Mouse (Mus musculus) heart, adult 2 months (tissue): Measurements from ENCODE around the gene Kcnmb2. TPM values are rescaled to one million over a fixed set of nuclear protein-coding genes. Genes with fewer than 3 reads are reported as not detected.

ENCODE experiments used
- DNase-seq, 2 experiments: peaks; one replicate each; pipeline ENCODE4 v3.0.0; 2021
- H3K27ac ChIP-seq: fragments of 200-600 bp; 2 replicates; pipeline ENCODE4 v1.8.1; 2022
- H3K27me3 ChIP-seq: fragments of 200-500 bp; 2 replicates; pipeline ENCODE4 v1.6.1; 2012; ENCODE audit warnings: mild to moderate bottlenecking, low read length, inconsistent platforms, mixed read lengths; ENCODE audit not compliant: control insufficient read depth, insufficient read depth
- H3K36me3 ChIP-seq: fragments of 200-500 bp; 2 replicates; pipeline ENCODE4 v1.6.1; 2012; ENCODE audit warnings: low read length, inconsistent platforms; ENCODE audit not compliant: control insufficient read depth, insufficient read depth
- H3K4me1 ChIP-seq: fragments of 200-500 bp; 2 replicates; pipeline ENCODE4 v1.6.1; 2011; ENCODE audit warnings: low read length; ENCODE audit not compliant: control insufficient read depth, insufficient read depth
- H3K4me3 ChIP-seq: fragments of 200-600 bp; 2 replicates; pipeline ENCODE4 v1.8.1; 2022
- H3K79me2 ChIP-seq: fragments of 200-500 bp; replicated peaks from 2 replicates; pipeline ENCODE4 v1.6.1; 2012; ENCODE audit warnings: mild to moderate bottlenecking, inconsistent platforms, low read length, moderate library complexity, mixed read lengths; ENCODE audit not compliant: control insufficient read depth, insufficient read depth
- H3K9ac ChIP-seq: fragments of 200-500 bp; 2 replicates; pipeline ENCODE4 v1.6.1; 2012; ENCODE audit warnings: low read depth, mild to moderate bottlenecking, control low read depth, inconsistent platforms, low read length, mixed read lengths
- CTCF ChIP-seq: fragments of 200-600 bp; IDR thresholded peaks from 2 replicates; pipeline ENCODE4 v1.8.1; 2022; ENCODE audit warnings: antibody characterized with exemption, mild to moderate bottlenecking, moderate library complexity
- EP300 ChIP-seq: fragments of 200-500 bp; IDR thresholded peaks from 2 replicates; pipeline ENCODE4 v1.6.1; 2011; ENCODE audit warnings: low read depth, low read length, control low read depth; ENCODE audit not compliant: insufficient read depth
- POLR2A ChIP-seq: fragments of 200-500 bp; IDR thresholded peaks from 2 replicates; pipeline ENCODE4 v1.6.1; 2011; ENCODE audit warnings: mild to moderate bottlenecking, low read depth, low read length, control low read depth; ENCODE audit not compliant: insufficient read depth
- WGBS: fragments of 180-500 bp; shearing (Covaris S2); methylation state at CpG from one replicate; pipeline ENCODE4 v1.1.7; 2018; 5-methylcytosine and 5-hydroxymethylcytosine counted together
- intact Hi-C: fragments of 180-260 bp; cut with DNase I; formaldehyde crosslinking; loops from one replicate; pipeline ENCODE4 v1.15.1; 2025
- polyA plus RNA-seq: library from polyadenylated mRNA; depleted of rRNA; stranded (reverse); fragments of >200 nt; gene quantifications from 2 replicates; pipeline ENCODE4 v1.2.3, GENCODE M21; 2012
- total RNA-seq, 2 experiments: library from RNA; stranded (reverse); gene quantifications; 2 replicates each; pipeline ENCODE4 v1.2.3; 2021

Gene Kcnmb2
- total and polyA plus RNA-seq, 3 experiments, result 0.06 TPM; not detected in 2

DNA sequence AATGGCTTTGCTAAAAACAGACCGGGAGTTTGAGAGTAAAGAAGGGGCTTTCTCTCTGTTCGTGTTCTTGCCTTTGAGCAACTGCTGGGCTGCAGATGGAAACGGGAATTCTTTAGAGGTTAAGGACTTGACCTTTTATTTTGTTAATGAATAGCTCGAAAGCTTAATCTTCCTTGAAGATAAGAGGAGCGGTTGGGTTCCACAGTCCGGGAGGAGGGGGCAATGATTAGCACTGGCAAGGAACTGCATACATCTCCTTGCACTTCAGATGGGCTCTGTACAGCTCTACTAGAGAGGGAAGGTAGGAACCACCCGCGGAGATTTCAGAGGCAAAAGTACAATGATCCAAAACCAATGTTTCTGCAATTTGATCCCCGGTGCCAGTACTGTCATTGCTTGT, 1.2 kb downstream of the Kcnmb2 start:
- Histone ChIP-seq H3K36me3 (no peaks in the 10 kb centered on the region), H3K79me2 (no peaks in the 10 kb centered on the region), H3K4me1 (no peaks in the 10 kb centered on the region; the same call in 1 of the 2 replicates), H3K27me3 (0 out of 2 replicates have a peak, but pooled peaks cover 2% of the 10 kb centered on the region), H3K4me3 (no peak overlapping the region), H3K9ac (no peak overlapping the region), H3K27ac (no peak overlapping the region)
- no peak for DNase-seq
- intact Hi-C loops, result no loop called here
- TF ChIP-seq CTCF (no peak), POLR2A (no peak), EP300 (no peak)
- 9% methylated on average over 9 of the region's 9 CpGs for WGBS

DNA sequence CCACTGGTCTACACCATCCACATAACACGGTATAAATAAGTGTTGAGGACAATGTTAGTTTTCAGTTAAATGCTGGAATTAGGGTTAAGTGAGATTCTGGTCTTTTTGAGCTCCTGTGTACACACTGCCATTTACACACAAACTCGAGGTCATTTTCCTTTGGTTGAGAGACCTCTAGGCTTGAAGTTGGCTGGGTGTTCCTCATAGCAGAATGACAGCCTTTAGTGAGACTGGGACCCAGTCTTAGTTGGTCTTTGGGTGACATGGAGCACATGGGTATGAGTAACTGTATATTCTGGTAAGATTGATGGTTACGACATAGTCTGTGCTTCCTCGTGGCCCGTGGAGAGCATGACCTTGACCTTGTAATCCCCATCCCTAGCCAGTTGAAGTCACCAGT, 1.8 kb downstream of the Kcnmb2 start:
- Histone ChIP-seq H3K36me3 (no peaks in the 10 kb centered on the region), H3K27ac (no peak overlapping the region), H3K4me3 (no peak overlapping the region), H3K4me1 (no peaks in the 10 kb centered on the region; the same call in 1 of the 2 replicates), H3K9ac (no peak overlapping the region), H3K79me2 (no peaks in the 10 kb centered on the region), H3K27me3 (0 out of 2 replicates have a peak, but pooled peaks cover 2% of the 10 kb centered on the region)
- TF ChIP-seq POLR2A (no peak), EP300 (no peak), CTCF (no peak)
- intact Hi-C loops, result no loop called here
- 48% methylated on average over 5 of the region's 5 CpGs for WGBS
- no peak for DNase-seq

DNA sequence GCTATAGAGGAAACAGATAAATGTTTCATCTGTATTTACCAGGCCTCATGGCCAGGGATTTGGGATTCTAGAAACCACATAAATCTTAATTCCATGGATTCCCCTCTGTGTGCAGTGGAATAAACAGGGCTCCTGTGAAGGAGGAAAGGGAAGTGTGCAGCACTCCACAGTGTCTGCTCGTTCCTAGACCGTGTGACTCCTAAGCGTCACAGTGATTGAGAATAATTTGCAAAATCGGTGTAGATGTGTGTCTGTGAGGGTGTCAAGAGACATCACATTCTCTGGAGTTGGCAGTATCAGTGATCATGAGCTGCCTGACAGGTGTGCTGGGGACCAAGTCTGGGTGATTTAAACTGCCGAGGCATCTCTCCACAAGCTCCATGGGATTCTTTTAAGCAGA, 8.9 kb downstream of the Kcnmb2 start:
- no peak for DNase-seq
- H3K79me2 ChIP-seq, result no peaks in the 10 kb centered on the region
- 60% methylated on average over 5 of the region's 5 CpGs for WGBS
- no peaks in the 10 kb centered on the region for H3K27me3 ChIP-seq
- no peak overlapping the region for H3K27ac ChIP-seq
- no peak overlapping the region for H3K9ac ChIP-seq
- intact Hi-C loops, result no loop called here
- TF ChIP-seq POLR2A, result no peak
- no peak for TF ChIP-seq CTCF
- no peak for TF ChIP-seq EP300
- no peak overlapping the region for H3K4me3 ChIP-seq
- no peaks in the 10 kb centered on the region for H3K4me1 ChIP-seq
- H3K36me3 ChIP-seq, result no peaks in the 10 kb centered on the region

- intact Hi-C loops, result no loop called here
- Histone ChIP-seq H3K27ac (no peak overlapping the region), H3K79me2 (no peaks in the 10 kb centered on the region), H3K4me1 (no peaks in the 10 kb centered on the region), H3K4me3 (no peak overlapping the region), H3K27me3 (no peaks in the 10 kb centered on the region), H3K36me3 (no peaks in the 10 kb centered on the region), H3K9ac (no peak overlapping the region)
- no peak for DNase-seq
- 48% methylated on average over 3 of the region's 3 CpGs for WGBS
- TF ChIP-seq EP300, result no peak
- no peak for TF ChIP-seq POLR2A
- no peak for TF ChIP-seq CTCF
Observed at GRCm38 (mm10) chr3:31911690-31912089, 9.4 kb downstream of the Kcnmb2 start.

GRCm38 (mm10) chr3:31928544-31928943, 26.2 kb downstream of the Kcnmb2 start:
- 83% methylated on average over 1 of the region's 1 CpGs for WGBS
- H3K9ac ChIP-seq, result no peak overlapping the region

GRCm38 (mm10) chr3:31934704-31935103, 32.4 kb downstream of the Kcnmb2 start:
- no peaks in the 10 kb centered on the region for H3K79me2 ChIP-seq
- intact Hi-C loops, result no loop called here
- no peaks in the 10 kb centered on the region for H3K27me3 ChIP-seq
- no peaks in the 10 kb centered on the region for H3K36me3 ChIP-seq
- DNase-seq, result no peak
- WGBS, result 88% methylated on average over 1 of the region's 1 CpGs
- TF ChIP-seq POLR2A (no peak), EP300 (no peak), CTCF (no peak)
- H3K27ac ChIP-seq, result no peak overlapping the region
- H3K4me1 ChIP-seq, result no peaks in the 10 kb centered on the region
- no peak overlapping the region for H3K4me3 ChIP-seq
- H3K9ac ChIP-seq, result no peak overlapping the region

More at GRCm38 (mm10) chr3:31928544-31928943, 26.2 kb downstream of the Kcnmb2 start:
- H3K36me3 ChIP-seq, result no peaks in the 10 kb centered on the region
- H3K79me2 ChIP-seq, result no peaks in the 10 kb centered on the region
- no peak overlapping the region for H3K4me3 ChIP-seq
- no peaks in the 10 kb centered on the region for H3K4me1 ChIP-seq
- intact Hi-C loops, result no loop called here
- TF ChIP-seq POLR2A (no peak), CTCF (no peak), EP300 (no peak)
- no peak overlapping the region for H3K27ac ChIP-seq
- no peaks in the 10 kb centered on the region for H3K27me3 ChIP-seq
- DNase-seq, result no peak
